Mouse (Mus musculus) myocyte (in vitro differentiated cells): Measurements from ENCODE around the gene Creb3.

Experiments
- CEBPB ChIP-seq: IDR thresholded peaks from 2 replicates; pipeline ENCODE4 v1.6.1; 2011; ENCODE audit warnings: mild to moderate bottlenecking, moderate library complexity; ENCODE audit not compliant: poor library complexity, insufficient read depth, severe bottlenecking
- E2F4 ChIP-seq: IDR thresholded peaks from one replicate; pipeline ENCODE4 v1.6.1; 2011; ENCODE audit warnings: mild to moderate bottlenecking, control low read depth, moderate library complexity; ENCODE audit not compliant: insufficient read depth
- MAX ChIP-seq: IDR thresholded peaks from one replicate; pipeline ENCODE4 v1.6.1; 2011; ENCODE audit warnings: low read depth, mild to moderate bottlenecking, control low read depth
- MYOD1 ChIP-seq, 3 experiments: IDR thresholded peaks; one replicate each; pipeline ENCODE4 v1.6.1; 2011; ENCODE audit warnings: control low read depth in 2 of 3, low read depth in 2 of 3, mild to moderate bottlenecking in 2 of 3, moderate library complexity in 1 of 3; ENCODE audit not compliant: insufficient read length in 2 of 3, control insufficient read depth in 1 of 3
- MYOG ChIP-seq, 3 experiments: IDR thresholded peaks; one replicate each; pipeline ENCODE4 v1.6.1; 2011; ENCODE audit warnings: control low read depth in 2 of 3, low read depth in 2 of 3, mild to moderate bottlenecking in 2 of 3; ENCODE audit not compliant: insufficient read length in 2 of 3, control insufficient read depth in 1 of 3, insufficient read depth in 1 of 3
- POLR2A ChIP-seq: IDR thresholded peaks from one replicate; pipeline ENCODE4 v1.6.1; 2011; ENCODE audit warnings: low read depth, mild to moderate bottlenecking, control low read depth, moderate library complexity; ENCODE audit not compliant: insufficient read length
- POLR2AphosphoS2 ChIP-seq: IDR thresholded peaks from one replicate; pipeline ENCODE4 v1.6.1; 2011; ENCODE audit warnings: low read depth, control low read depth; ENCODE audit not compliant: insufficient read length
- REST ChIP-seq: IDR thresholded peaks from one replicate; pipeline ENCODE4 v1.6.1; 2011; ENCODE audit warnings: mild to moderate bottlenecking, control low read depth, moderate library complexity; ENCODE audit not compliant: insufficient read depth, insufficient read length
- TCF12 ChIP-seq: IDR thresholded peaks from one replicate; pipeline ENCODE4 v1.6.1; 2011; ENCODE audit warnings: mild to moderate bottlenecking, control low read depth; ENCODE audit not compliant: poor library complexity, insufficient read depth, severe bottlenecking
- TCF3 ChIP-seq: IDR thresholded peaks from one replicate; pipeline ENCODE4 v1.6.1; 2011; ENCODE audit warnings: low read depth, control low read depth; ENCODE audit not compliant: insufficient read length
- USF1 ChIP-seq: IDR thresholded peaks from one replicate; pipeline ENCODE4 v1.6.1; 2011; ENCODE audit warnings: low read depth, mild to moderate bottlenecking, control low read depth, moderate library complexity

DNA sequence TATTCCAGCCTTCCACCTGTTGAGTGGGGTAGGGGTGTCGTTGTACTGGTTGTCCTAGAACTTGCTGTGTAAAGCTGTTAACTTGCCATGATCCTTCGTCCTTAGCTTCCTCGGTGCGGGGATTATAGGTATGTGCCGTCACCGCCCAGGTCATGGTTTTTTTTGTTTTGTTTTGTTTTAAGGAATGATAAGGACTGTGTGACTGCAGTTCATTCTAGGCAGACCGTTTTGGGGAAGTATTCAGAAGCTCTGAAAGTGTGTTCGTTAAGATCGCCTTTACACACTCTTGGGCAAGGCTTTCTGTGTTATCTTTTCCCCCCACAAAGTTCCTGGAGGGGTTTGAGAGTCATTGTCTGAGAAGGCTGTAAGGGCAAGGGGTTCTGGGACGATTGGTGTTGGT lies 50.4 kb downstream of the Creb3 start:
- TF ChIP-seq MAX = no peak
- no peak for TF ChIP-seq MYOG (IDR thresholded peaks at IDR 0.05; ENCODE audit: control insufficient read depth in 1 of 3, insufficient read depth in 1 of 3, insufficient read length in 2 of 3, low read depth in 2 of 3)
- no peak for TF ChIP-seq POLR2A
- TF ChIP-seq REST = no peak
- TF ChIP-seq CEBPB = no peak
- TF ChIP-seq MYOD1 (IDR thresholded peaks at IDR 0.05; ENCODE audit: control insufficient read depth in 1 of 3, insufficient read length in 2 of 3, low read depth in 2 of 3) = no peak
- no peak for TF ChIP-seq POLR2AphosphoS2
- no peak for TF ChIP-seq E2F4
- no peak for TF ChIP-seq TCF12
- no peak for TF ChIP-seq USF1
- TF ChIP-seq TCF3 = no peak
